Mouse (Mus musculus) frontal cortex, adult (tissue): ENCODE results near the gene Tmem213.

Experiments used
- ATAC-seq: cut with Nextera tagmentation; 2 replicates; pipeline ENCODE4 v1.9.2; 2017; ENCODE audit warnings: mild to moderate bottlenecking, moderate library complexity, mixed read lengths; ENCODE audit not compliant: low TSS enrichment

Tmem213 gene

GRCm38 (mm10) chr6:38109160-38109795 is at the start of gene Tmem213:
Tmem213 (plus strand) TSS chr6:38109255.
- ATAC-seq: no peak

- ATAC-seq: no peak
Measured at GRCm38 (mm10) chr6:38064621-38065020, 44.4 kb upstream of the Tmem213 start.

GRCm38 (mm10) chr6:38065122-38065500 is 43.9 kb upstream of the Tmem213 start:
- ATAC-seq: peak; percentile 79

- peak; percentile 83 for ATAC-seq
Measured at GRCm38 (mm10) chr6:38065501-38066122, 43.4 kb upstream of the Tmem213 start.

GRCm38 (mm10) chr6:38066215-38066614 is 42.8 kb upstream of the Tmem213 start:
- peak; percentile 78 for ATAC-seq

GRCm38 (mm10) chr6:38071256-38071655 is 37.8 kb upstream of the Tmem213 start:
- no peak for ATAC-seq

- peak; percentile 72; the same call in 1 of the 2 replicates for ATAC-seq
Measured at GRCm38 (mm10) chr6:38072137-38072796, 36.8 kb upstream of the Tmem213 start.

- no peak for ATAC-seq
Measured at GRCm38 (mm10) chr6:38073592-38073991, 35.5 kb upstream of the Tmem213 start.

GRCm38 (mm10) chr6:38080364-38080763 is 28.7 kb upstream of the Tmem213 start:
- ATAC-seq: peak; percentile 88

GRCm38 (mm10) chr6:38081727-38082341 is 27.2 kb upstream of the Tmem213 start:
- ATAC-seq: no peak

- no peak for ATAC-seq
Measured at GRCm38 (mm10) chr6:38083204-38083603, 25.9 kb upstream of the Tmem213 start.

GRCm38 (mm10) chr6:38087242-38088026 is 21.6 kb upstream of the Tmem213 start:
- no peak for ATAC-seq

- peak; percentile 55; the same call in 1 of the 2 replicates for ATAC-seq
Measured at GRCm38 (mm10) chr6:38092539-38092938, 16.5 kb upstream of the Tmem213 start.

- ATAC-seq: no peak
Measured at GRCm38 (mm10) chr6:38094701-38095100, 14.4 kb upstream of the Tmem213 start.

- peak; percentile 50; the same call in 1 of the 2 replicates for ATAC-seq
Measured at GRCm38 (mm10) chr6:38096961-38097370, 12.1 kb upstream of the Tmem213 start.

- ATAC-seq: no peak
Measured at GRCm38 (mm10) chr6:38102216-38102795, 6.7 kb upstream of the Tmem213 start.

- no peak for ATAC-seq
Measured at GRCm38 (mm10) chr6:38103775-38104174, 5.3 kb upstream of the Tmem213 start.

- ATAC-seq: no peak
Measured at GRCm38 (mm10) chr6:38105924-38106323, 3.1 kb upstream of the Tmem213 start.

GRCm38 (mm10) chr6:38108449-38108848 is 606 bp upstream of the Tmem213 start:
- ATAC-seq: no peak

- no peak for ATAC-seq
Measured at GRCm38 (mm10) chr6:38109871-38110270, 816 bp downstream of the Tmem213 start.

GRCm38 (mm10) chr6:38110859-38111258 is 1.8 kb downstream of the Tmem213 start:
- ATAC-seq: no peak
